Mouse (Mus musculus): Measurements from ENCODE around the gene Mpig6b. TPM values are rescaled to one million over a fixed set of nuclear protein-coding genes. Genes with fewer than 3 reads are reported as not detected.

The Mpig6b gene
- polyA plus RNA-seq, 1 experiment: 2.1 TPM

- DNase-seq: no peak
- 38% methylated on average over 19 of the region's 19 CpGs for WGBS
- peak; percentile 85 for TF ChIP-seq CTCF (IDR thresholded peaks at IDR 0.05; ENCODE audit: insufficient read depth, low read length)
- no peak for TF ChIP-seq POLR2A (IDR thresholded peaks at IDR 0.05; ENCODE audit: borderline replicate concordance, extremely low read depth, low read depth, low read length)
- Histone ChIP-seq H3K4me1 (ENCODE audit: control insufficient read depth, insufficient read depth, low read length) (peaks cover 3% of the 10 kb centered on the region), H3K4me3 (replicated peaks; ENCODE audit: extremely low read depth, low read depth, low read length) (no peak overlapping the region)
Measured at GRCm38 (mm10) chr17:35029691-35030532, 36.1 kb downstream of the Mpig6b start.

GRCm38 (mm10) chr17:35028315-35028714 lies 37.7 kb downstream of the Mpig6b start:
- no peak for DNase-seq
- H3K4me1 ChIP-seq (ENCODE audit: control insufficient read depth, insufficient read depth, low read length): peaks cover 5% of the 10 kb centered on the region
- 55% methylated on average over 2 of the region's 2 CpGs for WGBS
- TF ChIP-seq CTCF (IDR thresholded peaks at IDR 0.05; ENCODE audit: insufficient read depth, low read length) (no peak), POLR2A (IDR thresholded peaks at IDR 0.05; ENCODE audit: borderline replicate concordance, extremely low read depth, low read depth, low read length) (no peak)
- no peak overlapping the region for H3K4me3 ChIP-seq (replicated peaks; ENCODE audit: extremely low read depth, low read depth, low read length)

GRCm38 (mm10) chr17:35027277-35028068 lies 38.5 kb downstream of the Mpig6b start, which contains the start of gene Sapcd1:
Sapcd1 (minus strand) TSS chr17:35028016.
- 52% methylated on average over 13 of the region's 13 CpGs for WGBS
- H3K4me3 ChIP-seq (replicated peaks; ENCODE audit: extremely low read depth, low read depth, low read length): no peak within 1 kb of the TSS
- peaks cover 11% of the 10 kb centered on the region for H3K4me1 ChIP-seq (ENCODE audit: control insufficient read depth, insufficient read depth, low read length)
- TF ChIP-seq CTCF (IDR thresholded peaks at IDR 0.05; ENCODE audit: insufficient read depth, low read length) (no peak), POLR2A (IDR thresholded peaks at IDR 0.05; ENCODE audit: borderline replicate concordance, extremely low read depth, low read depth, low read length) (no peak)
- no peak for DNase-seq

- TF ChIP-seq CTCF (IDR thresholded peaks at IDR 0.05; ENCODE audit: insufficient read depth, low read length): no peak
- no peak for TF ChIP-seq POLR2A (IDR thresholded peaks at IDR 0.05; ENCODE audit: borderline replicate concordance, extremely low read depth, low read depth, low read length)
- Histone ChIP-seq H3K4me3 (replicated peaks; ENCODE audit: extremely low read depth, low read depth, low read length) (no peak overlapping the region), H3K4me1 (ENCODE audit: control insufficient read depth, insufficient read depth, low read length) (peaks cover 14% of the 10 kb centered on the region)
- DNase-seq: no peak
- 84% methylated on average over 5 of the region's 5 CpGs for WGBS
Measured at GRCm38 (mm10) chr17:35026206-35026605, 39.8 kb downstream of the Mpig6b start.

GRCm38 (mm10) chr17:35024691-35025488 lies 41.1 kb downstream of the Mpig6b start:
- no peak for TF ChIP-seq CTCF (IDR thresholded peaks at IDR 0.05; ENCODE audit: insufficient read depth, low read length)
- TF ChIP-seq POLR2A (IDR thresholded peaks at IDR 0.05; ENCODE audit: borderline replicate concordance, extremely low read depth, low read depth, low read length): no peak
- DNase-seq: no peak
- Histone ChIP-seq H3K4me1 (ENCODE audit: control insufficient read depth, insufficient read depth, low read length) (peaks cover 17% of the 10 kb centered on the region), H3K4me3 (replicated peaks; ENCODE audit: extremely low read depth, low read depth, low read length) (no peak overlapping the region)
- WGBS: 47% methylated on average over 9 of the region's 10 CpGs

- 57% methylated on average over 13 of the region's 13 CpGs for WGBS
- peaks cover 17% of the 10 kb centered on the region for H3K4me1 ChIP-seq (ENCODE audit: control insufficient read depth, insufficient read depth, low read length)
- no peak for DNase-seq
- no peak overlapping the region for H3K4me3 ChIP-seq (replicated peaks; ENCODE audit: extremely low read depth, low read depth, low read length)
- TF ChIP-seq POLR2A (IDR thresholded peaks at IDR 0.05; ENCODE audit: borderline replicate concordance, extremely low read depth, low read depth, low read length) (no peak), CTCF (IDR thresholded peaks at IDR 0.05; ENCODE audit: insufficient read depth, low read length) (no peak)
Measured at GRCm38 (mm10) chr17:35024261-35024660, 41.7 kb downstream of the Mpig6b start.

GRCm38 (mm10) chr17:35023756-35024155 lies 42.2 kb downstream of the Mpig6b start:
- WGBS: 51% methylated on average over 4 of the region's 4 CpGs
- TF ChIP-seq CTCF (IDR thresholded peaks at IDR 0.05; ENCODE audit: insufficient read depth, low read length) (no peak), POLR2A (IDR thresholded peaks at IDR 0.05; ENCODE audit: borderline replicate concordance, extremely low read depth, low read depth, low read length) (no peak)
- DNase-seq: no peak
- Histone ChIP-seq H3K4me1 (ENCODE audit: control insufficient read depth, insufficient read depth, low read length) (peaks cover 17% of the 10 kb centered on the region), H3K4me3 (replicated peaks; ENCODE audit: extremely low read depth, low read depth, low read length) (no peak overlapping the region)

- Histone ChIP-seq H3K4me1 (ENCODE audit: control insufficient read depth, insufficient read depth, low read length) (peaks cover 17% of the 10 kb centered on the region), H3K4me3 (replicated peaks; ENCODE audit: extremely low read depth, low read depth, low read length) (no peak overlapping the region)
- WGBS: 86% methylated on average over 5 of the region's 5 CpGs
- no peak for DNase-seq
- TF ChIP-seq CTCF (IDR thresholded peaks at IDR 0.05; ENCODE audit: insufficient read depth, low read length) (no peak), POLR2A (IDR thresholded peaks at IDR 0.05; ENCODE audit: borderline replicate concordance, extremely low read depth, low read depth, low read length) (no peak)
Measured at GRCm38 (mm10) chr17:35023221-35023620, 42.8 kb downstream of the Mpig6b start.

GRCm38 (mm10) chr17:35022541-35023060 lies 43.4 kb downstream of the Mpig6b start:
- no peak for DNase-seq
- WGBS: 88% methylated on average over 8 of the region's 8 CpGs
- TF ChIP-seq POLR2A (IDR thresholded peaks at IDR 0.05; ENCODE audit: borderline replicate concordance, extremely low read depth, low read depth, low read length) (no peak), CTCF (IDR thresholded peaks at IDR 0.05; ENCODE audit: insufficient read depth, low read length) (no peak)
- no peak overlapping the region for H3K4me3 ChIP-seq (replicated peaks; ENCODE audit: extremely low read depth, low read depth, low read length)
- H3K4me1 ChIP-seq (ENCODE audit: control insufficient read depth, insufficient read depth, low read length): peaks cover 17% of the 10 kb centered on the region

Data from lung, adult 2 months (tissue).